Mouse (Mus musculus) ovary, adult 18-20 months (tissue): ENCODE results near the gene Dock4.

Source experiments
- DNase-seq: peaks from one replicate; pipeline ENCODE4 v3.0.0; 2022; ENCODE audit warnings: low spot score, mixed read lengths

The Dock4 gene

GRCm38 (mm10) chr12:40773091-40773490 is 327.3 kb downstream of the Dock4 start:
- DNase-seq: no peak

GRCm38 (mm10) chr12:40781554-40781953 is 335.8 kb downstream of the Dock4 start:
- DNase-seq: no peak

GRCm38 (mm10) chr12:40788621-40789111 is 342.9 kb downstream of the Dock4 start:
- DNase-seq: no peak

GRCm38 (mm10) chr12:40789379-40790361 is 343.9 kb downstream of the Dock4 start:
- DNase-seq: no peak

- DNase-seq: no peak
Measured at GRCm38 (mm10) chr12:40791221-40791620, 345.5 kb downstream of the Dock4 start.

GRCm38 (mm10) chr12:40792184-40792650 is 346.5 kb downstream of the Dock4 start:
- DNase-seq: no peak

GRCm38 (mm10) chr12:40794066-40794465 is 348.3 kb downstream of the Dock4 start:
- no peak for DNase-seq

- no peak for DNase-seq
Measured at GRCm38 (mm10) chr12:40794756-40795155, 349.0 kb downstream of the Dock4 start.

- no peak for DNase-seq
Measured at GRCm38 (mm10) chr12:40795768-40796167, 350.0 kb downstream of the Dock4 start.

- no peak for DNase-seq
Measured at GRCm38 (mm10) chr12:40796813-40797491, 351.2 kb downstream of the Dock4 start.

GRCm38 (mm10) chr12:40797561-40798343 is 352.0 kb downstream of the Dock4 start:
- DNase-seq: no peak

- DNase-seq: no peak
Measured at GRCm38 (mm10) chr12:40798344-40799017, 352.7 kb downstream of the Dock4 start.

GRCm38 (mm10) chr12:40801456-40801855 is 355.7 kb downstream of the Dock4 start:
- no peak for DNase-seq

GRCm38 (mm10) chr12:40805257-40805656 is 359.5 kb downstream of the Dock4 start:
- no peak for DNase-seq

GRCm38 (mm10) chr12:40807916-40808315 is 362.2 kb downstream of the Dock4 start:
- DNase-seq: no peak

GRCm38 (mm10) chr12:40813474-40813873 is 367.7 kb downstream of the Dock4 start:
- DNase-seq: no peak

- no peak for DNase-seq
Measured at GRCm38 (mm10) chr12:40814659-40815363, 369.1 kb downstream of the Dock4 start.

GRCm38 (mm10) chr12:40818046-40818708 is 372.4 kb downstream of the Dock4 start:
- DNase-seq: no peak

- no peak for DNase-seq
Measured at GRCm38 (mm10) chr12:40823631-40824030, 377.9 kb downstream of the Dock4 start.

GRCm38 (mm10) chr12:40824251-40824650 is 378.5 kb downstream of the Dock4 start:
- no peak for DNase-seq
